Mouse (Mus musculus) gastrocnemius, adult 8-10 months (tissue): ENCODE data around the gene Trim44. TPM values are rescaled to one million over a fixed set of nuclear protein-coding genes. Genes with fewer than 3 reads are reported as not detected.

Experiments used
- DNase-seq, 2 experiments: peaks; one replicate each; pipeline ENCODE4 v3.0.0; 2022; ENCODE audit warnings: low spot score in 2 of 2
- total RNA-seq, 4 experiments: library from RNA; stranded (reverse); gene quantifications; 2 replicates each; pipeline ENCODE4 v1.2.4; 2022

Gene Trim44
- total RNA-seq, 4 experiments from 2014 or later = 11.9 to 16.5 (median 14.8) TPM

- DNase-seq = no peak
These were observed 1.0 kb downstream of the Trim44 start for GRCm38 (mm10) chr2:102406324-102407304.

- no peak for DNase-seq
These were observed 3.6 kb downstream of the Trim44 start for GRCm38 (mm10) chr2:102403982-102404381.

DNA sequence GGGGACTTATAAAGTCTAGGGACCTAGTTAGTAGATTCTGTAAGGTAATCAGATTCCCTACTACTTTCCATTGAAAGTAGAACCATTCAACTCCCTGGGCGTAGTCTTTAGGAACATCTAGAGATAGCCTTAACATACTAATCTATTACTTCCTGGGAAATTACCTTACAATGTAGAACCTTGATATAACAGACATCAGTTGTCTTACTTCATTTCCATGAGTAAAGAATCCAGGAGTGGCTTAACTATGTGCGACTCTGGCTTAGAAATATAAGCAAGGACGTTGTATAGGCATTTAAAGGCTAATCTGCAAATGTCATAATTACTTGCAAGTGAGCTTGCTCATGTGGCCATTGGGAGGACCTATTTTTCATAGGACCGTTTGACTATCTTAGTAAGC lies 4.3 kb downstream of the Trim44 start:
- no peak for DNase-seq

GRCm38 (mm10) chr2:102401352-102401692 lies 6.3 kb downstream of the Trim44 start:
- no peak for DNase-seq

- peak; percentile 69 to 73 for DNase-seq
These were observed 6.8 kb downstream of the Trim44 start for GRCm38 (mm10) chr2:102400605-102401351.

- no peak for DNase-seq
These were observed 7.6 kb downstream of the Trim44 start for GRCm38 (mm10) chr2:102399864-102400604.

- no peak for DNase-seq
These were observed 11.1 kb downstream of the Trim44 start for GRCm38 (mm10) chr2:102396493-102396892.

GRCm38 (mm10) chr2:102393457-102393856 lies 14.2 kb downstream of the Trim44 start:
- no peak for DNase-seq

DNA sequence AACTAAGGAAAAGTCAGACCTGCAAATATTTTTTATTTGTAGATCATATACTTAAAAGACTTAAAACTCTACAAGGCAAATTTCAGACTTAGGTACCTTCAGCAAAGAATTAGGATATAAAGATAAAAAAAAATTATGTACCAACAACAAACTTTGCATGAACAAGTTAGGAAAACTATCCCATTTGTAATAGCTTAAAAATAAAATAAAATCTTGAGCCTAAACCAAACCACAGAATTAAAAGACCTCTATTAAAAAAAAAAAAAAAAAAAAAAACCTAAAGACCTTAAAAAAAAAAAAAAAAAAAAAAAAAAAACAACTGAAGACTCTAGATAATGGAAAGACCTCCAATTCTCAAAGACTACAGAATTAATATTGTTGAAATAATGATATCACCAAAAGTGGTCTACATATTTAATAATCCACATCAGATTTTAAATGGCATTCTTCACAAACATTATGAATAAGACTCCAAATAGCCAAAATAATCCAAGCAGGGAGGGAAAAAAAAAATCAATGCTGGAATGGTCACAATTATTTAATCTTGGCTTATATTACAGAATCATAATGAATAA lies 22.2 kb downstream of the Trim44 start:
- no peak for DNase-seq

GRCm38 (mm10) chr2:102384496-102384895 lies 23.1 kb downstream of the Trim44 start:
- DNase-seq = no peak

DNA sequence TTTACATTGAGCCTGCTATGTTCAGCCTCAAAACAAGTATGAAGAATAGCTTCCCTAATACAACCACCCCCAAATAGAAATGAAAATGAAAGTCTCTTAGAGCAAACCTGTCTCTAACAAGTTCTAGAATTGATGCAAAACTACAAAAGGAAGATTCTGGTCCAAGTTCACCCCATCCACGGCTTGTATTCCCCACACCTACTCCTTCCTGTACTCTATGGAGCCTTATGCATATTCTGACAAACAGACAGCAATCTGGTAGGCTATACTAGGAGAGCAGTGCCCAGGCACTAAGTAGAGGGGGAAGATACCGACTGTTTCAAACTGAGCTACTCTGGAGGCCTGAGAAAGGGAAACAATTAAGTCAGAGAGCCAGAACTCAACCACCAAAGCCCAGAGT lies 23.6 kb downstream of the Trim44 start:
- DNase-seq = no peak

- no peak for DNase-seq
These were observed 24.4 kb downstream of the Trim44 start for GRCm38 (mm10) chr2:102383069-102383834.

- DNase-seq = no peak
These were observed 25.1 kb downstream of the Trim44 start for GRCm38 (mm10) chr2:102382519-102382918.

DNA sequence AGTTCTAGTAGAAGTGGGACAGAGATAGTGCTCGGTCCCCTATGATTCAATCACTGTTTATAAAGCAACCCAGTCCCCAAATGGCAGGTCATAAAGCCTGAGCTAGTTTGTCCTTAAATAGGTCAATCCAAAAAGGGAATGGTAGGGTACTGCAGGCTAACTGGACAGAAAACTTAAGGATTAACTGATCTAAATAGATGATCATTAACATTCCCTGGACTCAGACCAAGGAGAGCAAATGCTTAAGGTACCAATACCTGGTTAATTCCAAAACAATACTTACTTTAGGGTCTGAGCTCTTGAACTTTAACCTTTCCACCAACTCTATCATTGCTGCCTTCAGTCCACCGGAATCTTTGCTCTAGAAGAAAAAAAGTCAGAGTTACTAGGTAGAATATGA lies 27.0 kb downstream of the Trim44 start:
- DNase-seq = no peak

DNA sequence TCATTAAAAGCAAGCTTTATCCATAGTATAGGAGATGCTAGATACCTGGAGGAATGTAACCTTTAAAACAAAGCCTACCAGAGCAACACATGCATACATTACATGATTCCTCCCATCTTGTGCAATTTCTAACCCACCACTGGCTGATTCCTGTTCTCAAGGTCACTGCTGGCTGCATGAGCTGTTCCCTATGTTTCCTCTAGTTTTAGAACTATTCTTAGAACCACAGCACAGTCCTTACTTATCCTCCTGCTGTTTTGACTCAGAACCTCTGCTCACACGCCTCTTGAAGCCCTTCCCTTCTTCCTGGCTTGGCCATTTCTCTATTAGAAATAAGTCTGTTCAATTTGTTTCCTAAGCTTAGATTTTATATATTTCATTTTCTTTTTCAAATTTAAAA lies 28.7 kb downstream of the Trim44 start:
- no peak for DNase-seq

- DNase-seq = no peak
These were observed 29.2 kb downstream of the Trim44 start for GRCm38 (mm10) chr2:102378381-102378780.

DNA sequence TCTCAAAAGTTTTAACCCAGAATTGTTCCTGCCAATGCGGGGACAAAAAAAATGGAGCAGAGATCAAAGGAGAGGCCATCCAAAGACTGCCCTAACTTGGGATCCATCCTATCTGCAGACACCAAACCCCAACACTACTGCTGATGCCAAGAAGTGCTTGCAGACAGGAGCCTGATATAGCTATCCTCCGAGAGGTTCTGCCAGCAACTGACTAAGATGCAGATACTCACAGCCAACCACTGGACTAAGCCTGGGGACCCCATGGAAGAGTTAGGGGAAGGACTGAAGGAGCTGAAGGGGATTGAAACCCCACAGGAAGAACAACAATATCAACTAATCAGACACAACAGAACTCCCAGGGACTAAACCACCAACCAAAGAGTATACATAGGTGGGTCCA lies 30.3 kb downstream of the Trim44 start:
- no peak for DNase-seq

DNA sequence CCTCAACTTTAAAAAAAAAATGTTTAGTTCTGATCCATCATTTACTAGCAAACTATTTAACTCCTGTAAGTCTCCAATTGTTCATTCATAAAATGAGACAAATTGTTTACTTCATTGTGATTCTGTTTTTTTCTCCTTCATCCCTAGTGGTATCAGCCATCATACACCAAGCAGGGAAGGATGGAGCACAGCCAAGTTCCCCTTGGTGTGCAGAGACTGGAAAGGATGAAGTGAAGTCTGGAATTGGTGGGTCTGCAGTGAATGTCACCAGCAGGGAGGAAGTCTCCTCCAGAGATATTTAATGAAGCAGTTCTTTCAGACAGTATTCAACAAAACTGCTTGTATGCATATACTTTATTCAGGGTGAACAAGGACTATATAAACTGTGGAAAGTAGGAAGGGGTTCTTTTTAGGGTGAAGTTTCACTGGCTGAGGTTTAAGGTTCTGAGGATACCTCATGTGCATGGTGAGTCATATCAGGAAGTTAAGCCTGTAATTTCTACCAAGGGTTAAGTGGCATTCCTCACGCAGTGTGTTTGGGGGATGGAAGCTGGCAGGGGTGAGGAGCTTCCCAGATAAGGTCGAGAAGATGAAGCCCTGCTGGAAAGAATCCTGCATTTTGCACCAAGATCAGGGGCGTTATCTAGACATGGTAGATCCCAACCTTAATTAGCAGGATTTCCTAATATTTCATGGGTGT lies 34.1 kb downstream of the Trim44 start:
- no peak for DNase-seq

DNA sequence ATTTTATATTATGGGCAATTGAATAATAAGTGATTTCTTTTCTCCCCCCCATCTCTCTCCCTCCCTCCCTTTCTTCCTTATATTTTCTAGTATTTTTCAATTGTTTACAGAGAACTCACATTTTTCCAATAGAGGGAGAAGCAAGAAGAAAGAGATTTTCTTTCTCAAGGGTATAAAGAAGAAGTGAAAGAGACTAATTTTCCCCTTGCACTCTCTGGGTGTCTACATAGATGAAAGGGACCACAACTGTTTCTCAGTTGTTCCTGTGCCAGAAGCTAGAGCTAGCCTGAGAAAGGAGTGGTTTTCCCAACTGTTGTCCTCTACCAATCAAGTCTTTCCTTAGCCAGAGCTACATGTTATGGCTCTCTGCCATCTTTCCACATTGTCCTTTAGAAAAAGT lies 34.9 kb downstream of the Trim44 start:
- DNase-seq = no peak

DNA sequence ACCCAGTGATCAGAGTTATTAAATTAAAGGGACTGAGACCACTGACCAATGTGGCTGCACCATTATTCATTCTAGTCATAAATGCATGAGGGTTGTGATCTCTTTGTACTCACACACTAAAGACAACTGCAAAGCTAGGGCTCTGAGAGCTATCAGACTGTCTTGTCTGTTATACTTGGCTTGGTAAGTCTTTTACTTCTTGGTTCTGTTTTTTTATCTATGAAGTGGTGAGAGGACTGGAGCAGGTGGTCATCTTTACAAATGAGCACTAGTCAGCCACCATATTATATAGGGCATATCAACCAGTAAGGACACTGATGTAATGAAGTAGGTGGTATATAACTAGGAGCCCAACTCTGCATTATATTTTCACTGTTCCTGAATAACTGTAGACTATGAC lies 36.3 kb downstream of the Trim44 start:
- DNase-seq = no peak
